Mouse (Mus musculus): ENCODE measurements around the gene Celf2. TPM values are rescaled to one million over a fixed set of nuclear protein-coding genes. Genes with fewer than 3 reads are reported as not detected.

Gene Celf2
- total RNA-seq, 1 experiment: 3.7 TPM

DNA sequence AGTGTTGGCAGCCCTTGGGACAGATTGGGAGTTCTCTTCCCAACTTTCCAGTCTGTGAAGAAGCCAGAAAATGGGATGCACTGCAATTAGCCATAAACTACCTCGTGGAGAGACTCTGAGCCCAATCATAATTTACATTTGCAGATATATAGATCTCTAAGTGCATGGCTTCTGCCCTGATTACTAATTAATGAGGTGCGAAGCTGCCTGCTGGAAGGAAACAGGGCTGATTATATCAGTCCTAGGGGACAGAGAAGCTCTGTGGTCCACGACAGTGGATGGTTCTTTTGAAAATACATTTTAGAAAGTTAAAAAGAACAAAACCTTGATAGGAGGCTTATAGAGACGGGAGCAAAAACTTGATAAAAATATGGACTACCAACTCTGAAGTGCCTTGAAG, 885.6 kb downstream of the Celf2 start:
- DNase-seq (ENCODE audit: low read depth, low spot score): no peak
- in situ Hi-C loops (cut with MboI; ENCODE audit: low sequenced_read_pairs in 2 of 2, unreplicated experiment in 2 of 2): no loop called here
- no peak for TF ChIP-seq HCFC1 (IDR thresholded peaks at IDR 0.05; ENCODE audit: borderline replicate concordance, insufficient read depth, low read length)
- TF ChIP-seq ZNF384 (IDR thresholded peaks at IDR 0.05; ENCODE audit: low read depth, low read length): no peak
- no peak for TF ChIP-seq MAFK (IDR thresholded peaks at IDR 0.05; ENCODE audit: insufficient read depth, low read depth, low read length)
- TF ChIP-seq CHD2 (IDR thresholded peaks at IDR 0.05; ENCODE audit: low read depth, low read length): no peak
- TF ChIP-seq ZC3H11A (IDR thresholded peaks at IDR 0.05; ENCODE audit: borderline replicate concordance, low read depth, low read length): no peak
- H3K9ac ChIP-seq (ENCODE audit: insufficient read depth, low read depth, low read length, poor library complexity, severe bottlenecking): no peak overlapping the region
- no peaks in the 10 kb centered on the region for H3K9me3 ChIP-seq (ENCODE audit: control insufficient read depth, insufficient read depth, low read depth, low read length)
- H3K36me3 ChIP-seq (ENCODE audit: control insufficient read depth, insufficient read depth, low read length, poor library complexity, severe bottlenecking): no peaks in the 10 kb centered on the region
- H3K4me3 ChIP-seq (ENCODE audit: insufficient read depth in 1 of 2, low read depth in 1 of 2, low read length in 2 of 2, poor library complexity in 1 of 2, severe bottlenecking in 1 of 2): no peak overlapping the region
- H3K4me1 ChIP-seq (ENCODE audit: control insufficient read depth in 2 of 2, insufficient read depth in 2 of 2, low read length in 2 of 2, poor library complexity in 1 of 2): no peaks in the 10 kb centered on the region
- no peak overlapping the region for H3K27ac ChIP-seq (ENCODE audit: insufficient read depth, low read depth, low read length, poor library complexity, severe bottlenecking)

DNA sequence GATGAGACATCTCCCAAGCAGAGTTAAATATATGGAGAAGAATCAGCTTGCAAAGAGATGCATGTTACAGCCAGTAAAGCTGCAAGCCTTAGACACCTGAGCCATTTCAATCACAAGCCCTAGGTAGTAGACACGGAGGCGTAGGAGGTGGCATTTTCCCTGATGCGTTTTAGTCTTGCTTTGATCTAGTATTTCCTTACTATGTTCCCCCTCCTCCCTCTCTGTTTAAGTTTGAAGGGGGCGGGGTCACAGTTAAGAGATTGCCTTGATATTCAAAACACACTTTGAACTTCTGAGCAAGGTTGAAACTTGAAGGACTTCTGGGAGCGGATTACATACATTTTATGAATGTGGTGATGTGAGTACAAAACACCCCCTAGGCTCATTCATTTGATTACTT, 887.3 kb downstream of the Celf2 start:
- TF ChIP-seq CHD2 (IDR thresholded peaks at IDR 0.05; ENCODE audit: low read depth, low read length) (no peak), MAFK (IDR thresholded peaks at IDR 0.05; ENCODE audit: insufficient read depth, low read depth, low read length) (no peak), HCFC1 (IDR thresholded peaks at IDR 0.05; ENCODE audit: borderline replicate concordance, insufficient read depth, low read length) (no peak), ZNF384 (IDR thresholded peaks at IDR 0.05; ENCODE audit: low read depth, low read length) (no peak), ZC3H11A (IDR thresholded peaks at IDR 0.05; ENCODE audit: borderline replicate concordance, low read depth, low read length) (no peak)
- H3K4me1 ChIP-seq (ENCODE audit: control insufficient read depth in 2 of 2, insufficient read depth in 2 of 2, low read length in 2 of 2, poor library complexity in 1 of 2): no peaks in the 10 kb centered on the region
- H3K4me3 ChIP-seq (ENCODE audit: insufficient read depth in 1 of 2, low read depth in 1 of 2, low read length in 2 of 2, poor library complexity in 1 of 2, severe bottlenecking in 1 of 2): no peak overlapping the region
- in situ Hi-C loops (cut with MboI; ENCODE audit: low sequenced_read_pairs in 2 of 2, unreplicated experiment in 2 of 2): no loop called here
- H3K27ac ChIP-seq (ENCODE audit: insufficient read depth, low read depth, low read length, poor library complexity, severe bottlenecking): no peak overlapping the region
- H3K9me3 ChIP-seq (ENCODE audit: control insufficient read depth, insufficient read depth, low read depth, low read length): no peaks in the 10 kb centered on the region
- no peak overlapping the region for H3K9ac ChIP-seq (ENCODE audit: insufficient read depth, low read depth, low read length, poor library complexity, severe bottlenecking)
- no peaks in the 10 kb centered on the region for H3K36me3 ChIP-seq (ENCODE audit: control insufficient read depth, insufficient read depth, low read length, poor library complexity, severe bottlenecking)
- DNase-seq (ENCODE audit: low read depth, low spot score): no peak

DNA sequence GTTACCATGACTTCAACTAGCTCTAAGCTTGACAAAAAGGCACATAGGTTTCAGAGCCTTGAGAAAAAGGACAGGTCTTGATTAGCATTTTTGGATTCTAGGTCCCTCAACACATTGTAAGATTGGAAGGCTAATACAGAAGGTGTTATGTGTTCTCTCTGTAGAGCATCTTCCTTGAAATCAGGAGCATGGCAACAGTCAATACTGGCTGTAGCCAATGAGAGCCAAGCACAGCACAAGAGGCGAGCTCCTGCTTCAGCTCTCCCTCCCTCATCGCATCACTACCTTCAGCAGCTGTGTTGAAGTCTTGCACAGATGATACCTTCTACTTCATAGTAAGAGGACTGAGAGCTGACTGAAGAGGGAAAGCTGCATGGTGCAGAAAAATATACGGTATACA, 890.5 kb downstream of the Celf2 start:
- H3K27ac ChIP-seq (ENCODE audit: insufficient read depth, low read depth, low read length, poor library complexity, severe bottlenecking): no peak overlapping the region
- H3K36me3 ChIP-seq (ENCODE audit: control insufficient read depth, insufficient read depth, low read length, poor library complexity, severe bottlenecking): no peaks in the 10 kb centered on the region
- H3K4me1 ChIP-seq (ENCODE audit: control insufficient read depth in 2 of 2, insufficient read depth in 2 of 2, low read length in 2 of 2, poor library complexity in 1 of 2): no peaks in the 10 kb centered on the region
- TF ChIP-seq ZNF384 (IDR thresholded peaks at IDR 0.05; ENCODE audit: low read depth, low read length) (no peak), CHD2 (IDR thresholded peaks at IDR 0.05; ENCODE audit: low read depth, low read length) (no peak), ZC3H11A (IDR thresholded peaks at IDR 0.05; ENCODE audit: borderline replicate concordance, low read depth, low read length) (no peak), HCFC1 (IDR thresholded peaks at IDR 0.05; ENCODE audit: borderline replicate concordance, insufficient read depth, low read length) (no peak), MAFK (IDR thresholded peaks at IDR 0.05; ENCODE audit: insufficient read depth, low read depth, low read length) (no peak)
- no peak overlapping the region for H3K4me3 ChIP-seq (ENCODE audit: insufficient read depth in 1 of 2, low read depth in 1 of 2, low read length in 2 of 2, poor library complexity in 1 of 2, severe bottlenecking in 1 of 2)
- DNase-seq (ENCODE audit: low read depth, low spot score): no peak
- H3K9me3 ChIP-seq (ENCODE audit: control insufficient read depth, insufficient read depth, low read depth, low read length): no peaks in the 10 kb centered on the region
- in situ Hi-C loops (cut with MboI; ENCODE audit: low sequenced_read_pairs in 2 of 2, unreplicated experiment in 2 of 2): no loop called here
- H3K9ac ChIP-seq (ENCODE audit: insufficient read depth, low read depth, low read length, poor library complexity, severe bottlenecking): no peak overlapping the region

DNA sequence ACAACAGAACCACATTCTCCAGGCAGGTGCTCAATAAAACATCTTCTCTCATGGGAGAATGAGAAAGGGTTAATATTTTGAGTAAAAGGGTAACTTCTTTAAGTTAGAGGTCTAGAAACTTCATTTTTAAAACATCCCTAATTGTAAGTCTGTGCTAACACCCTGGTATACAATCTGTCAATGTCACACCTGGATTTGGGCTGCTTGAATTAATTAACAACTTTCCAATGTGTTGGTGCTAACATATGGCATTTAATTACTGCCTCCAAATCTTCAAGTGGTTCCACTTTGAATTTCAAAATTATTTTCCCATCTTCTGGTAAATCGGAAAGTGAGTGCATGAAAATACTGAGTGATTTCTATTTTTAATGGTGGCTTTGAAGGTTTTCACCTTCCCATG, 890.9 kb downstream of the Celf2 start:
- no peak overlapping the region for H3K27ac ChIP-seq (ENCODE audit: insufficient read depth, low read depth, low read length, poor library complexity, severe bottlenecking)
- no peaks in the 10 kb centered on the region for H3K4me1 ChIP-seq (ENCODE audit: control insufficient read depth in 2 of 2, insufficient read depth in 2 of 2, low read length in 2 of 2, poor library complexity in 1 of 2)
- in situ Hi-C loops (cut with MboI; ENCODE audit: low sequenced_read_pairs in 2 of 2, unreplicated experiment in 2 of 2): no loop called here
- H3K36me3 ChIP-seq (ENCODE audit: control insufficient read depth, insufficient read depth, low read length, poor library complexity, severe bottlenecking): no peaks in the 10 kb centered on the region
- H3K9me3 ChIP-seq (ENCODE audit: control insufficient read depth, insufficient read depth, low read depth, low read length): no peaks in the 10 kb centered on the region
- no peak overlapping the region for H3K9ac ChIP-seq (ENCODE audit: insufficient read depth, low read depth, low read length, poor library complexity, severe bottlenecking)
- no peak overlapping the region for H3K4me3 ChIP-seq (ENCODE audit: insufficient read depth in 1 of 2, low read depth in 1 of 2, low read length in 2 of 2, poor library complexity in 1 of 2, severe bottlenecking in 1 of 2)
- no peak for DNase-seq (ENCODE audit: low read depth, low spot score)
- TF ChIP-seq CHD2 (IDR thresholded peaks at IDR 0.05; ENCODE audit: low read depth, low read length) (no peak), ZNF384 (IDR thresholded peaks at IDR 0.05; ENCODE audit: low read depth, low read length) (no peak), ZC3H11A (IDR thresholded peaks at IDR 0.05; ENCODE audit: borderline replicate concordance, low read depth, low read length) (no peak), HCFC1 (IDR thresholded peaks at IDR 0.05; ENCODE audit: borderline replicate concordance, insufficient read depth, low read length) (no peak), MAFK (IDR thresholded peaks at IDR 0.05; ENCODE audit: insufficient read depth, low read depth, low read length) (no peak)

DNA sequence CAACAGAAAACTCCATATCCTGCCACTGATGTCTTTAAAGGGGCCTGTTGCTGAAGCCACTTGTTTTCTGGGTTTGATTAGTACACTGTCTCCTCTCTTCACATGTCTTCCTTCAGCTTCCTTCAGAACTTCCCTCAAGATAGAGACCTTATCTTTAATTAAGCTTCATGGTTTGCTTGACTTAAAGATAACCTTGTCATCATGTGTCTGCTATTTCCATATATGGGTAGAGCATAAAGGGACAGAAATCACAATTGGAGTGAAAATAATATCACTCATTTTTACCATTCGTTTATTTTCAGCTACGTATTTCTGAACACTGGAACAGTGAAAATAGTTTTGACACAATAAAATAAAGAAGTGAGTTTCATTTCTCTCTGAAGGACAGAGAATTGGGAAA, 905.0 kb downstream of the Celf2 start:
- Histone ChIP-seq H3K36me3 (ENCODE audit: control insufficient read depth, insufficient read depth, low read length, poor library complexity, severe bottlenecking) (no peaks in the 10 kb centered on the region), H3K27ac (ENCODE audit: insufficient read depth, low read depth, low read length, poor library complexity, severe bottlenecking) (no peak overlapping the region), H3K9ac (ENCODE audit: insufficient read depth, low read depth, low read length, poor library complexity, severe bottlenecking) (no peak overlapping the region), H3K9me3 (ENCODE audit: control insufficient read depth, insufficient read depth, low read depth, low read length) (no peaks in the 10 kb centered on the region), H3K4me3 (ENCODE audit: insufficient read depth in 1 of 2, low read depth in 1 of 2, low read length in 2 of 2, poor library complexity in 1 of 2, severe bottlenecking in 1 of 2) (no peak overlapping the region), H3K4me1 (ENCODE audit: control insufficient read depth in 2 of 2, insufficient read depth in 2 of 2, low read length in 2 of 2, poor library complexity in 1 of 2) (no peaks in the 10 kb centered on the region)
- no peak for DNase-seq (ENCODE audit: low read depth, low spot score)
- in situ Hi-C loops (cut with MboI; ENCODE audit: low sequenced_read_pairs in 2 of 2, unreplicated experiment in 2 of 2): no loop called here
- no peak for TF ChIP-seq MAFK (IDR thresholded peaks at IDR 0.05; ENCODE audit: insufficient read depth, low read depth, low read length)
- no peak for TF ChIP-seq ZC3H11A (IDR thresholded peaks at IDR 0.05; ENCODE audit: borderline replicate concordance, low read depth, low read length)

Measured in ES-E14 (cell line).